Mouse (Mus musculus) heart, postnatal 10 days (tissue): ENCODE results near the gene A4galt. TPM values are rescaled to one million over a fixed set of nuclear protein-coding genes. Genes with fewer than 3 reads are reported as not detected.

Experiments used
- total RNA-seq, 2 experiments: library from RNA; stranded (reverse); gene quantifications; 2 replicates each; pipeline ENCODE4 v1.2.3; 2021

The A4galt gene
- total RNA-seq, 2 experiments from 2014 or later: 5.3 to 7.5 TPM

Other genes starting within 250 kb of the A4galt start
- 1 to 10 TPM; 1.6 to 2.2 TPM for gene Nfam1, start 218.5 kb downstream of the A4galt start, total RNA-seq
- gene Serhl, start 162.3 kb downstream of the A4galt start, total RNA-seq: 10 to 100 TPM; 54.6 to 59.1 TPM
- 10 to 100 TPM; 37.3 to 46.2 TPM for gene Rrp7a, start 129.0 kb downstream of the A4galt start, total RNA-seq
- 10 to 100 TPM; 45.7 to 47.3 TPM for gene Poldip3, start 102.4 kb downstream of the A4galt start, total RNA-seq
- gene Cyb5r3, start 79.2 kb downstream of the A4galt start, total RNA-seq: 100 to 1,000 TPM; 133 to 136 TPM
- 10 to 100 TPM; 15.6 to 20.2 TPM for gene Arfgap3, start 98.5 kb upstream of the A4galt start, total RNA-seq
- 100 to 1,000 TPM; 162 to 168 TPM for gene Pacsin2, start 212.8 kb upstream of the A4galt start, total RNA-seq